Mouse (Mus musculus) myocyte (in vitro differentiated cells): ENCODE measurements around the gene Ppp1r1a. TPM values are rescaled to one million over a fixed set of nuclear protein-coding genes. Genes with fewer than 3 reads are reported as not detected.

Experiments
- H3K27me3 ChIP-seq: one replicate; pipeline ENCODE4 v1.6.1; 2011; ENCODE audit not compliant: control insufficient read depth, insufficient read depth, insufficient read length
- H3K36me3 ChIP-seq: one replicate; pipeline ENCODE4 v1.6.1; 2011; ENCODE audit not compliant: control insufficient read depth, insufficient read depth
- H3K4me2 ChIP-seq: one replicate; pipeline ENCODE4 v1.6.1; 2011; ENCODE audit warnings: low read depth, control low read depth
- H3K4me3 ChIP-seq: one replicate; pipeline ENCODE4 v1.5.1; 2011; ENCODE audit warnings: mild to moderate bottlenecking, control low read depth, moderate library complexity
- H3K79me2 ChIP-seq: one replicate; pipeline ENCODE4 v1.6.1; 2011; ENCODE audit not compliant: control insufficient read depth, insufficient read depth
- H3ac ChIP-seq: one replicate; pipeline ENCODE4 v1.6.1; 2011; ENCODE audit not compliant: control insufficient read depth, insufficient read length
- CEBPB ChIP-seq: IDR thresholded peaks from 2 replicates; pipeline ENCODE4 v1.6.1; 2011; ENCODE audit warnings: mild to moderate bottlenecking, moderate library complexity; ENCODE audit not compliant: poor library complexity, insufficient read depth, severe bottlenecking
- E2F4 ChIP-seq: IDR thresholded peaks from one replicate; pipeline ENCODE4 v1.6.1; 2011; ENCODE audit warnings: mild to moderate bottlenecking, control low read depth, moderate library complexity; ENCODE audit not compliant: insufficient read depth
- MAX ChIP-seq: IDR thresholded peaks from one replicate; pipeline ENCODE4 v1.6.1; 2011; ENCODE audit warnings: low read depth, mild to moderate bottlenecking, control low read depth
- MYOD1 ChIP-seq, 3 experiments: IDR thresholded peaks; one replicate each; pipeline ENCODE4 v1.6.1; 2011; ENCODE audit warnings: control low read depth in 2 of 3, low read depth in 2 of 3, mild to moderate bottlenecking in 2 of 3, moderate library complexity in 1 of 3; ENCODE audit not compliant: insufficient read length in 2 of 3, control insufficient read depth in 1 of 3
- MYOG ChIP-seq, 3 experiments: IDR thresholded peaks; one replicate each; pipeline ENCODE4 v1.6.1; 2011; ENCODE audit warnings: control low read depth in 2 of 3, low read depth in 2 of 3, mild to moderate bottlenecking in 2 of 3; ENCODE audit not compliant: insufficient read length in 2 of 3, control insufficient read depth in 1 of 3, insufficient read depth in 1 of 3
- POLR2A ChIP-seq: IDR thresholded peaks from one replicate; pipeline ENCODE4 v1.6.1; 2011; ENCODE audit warnings: low read depth, mild to moderate bottlenecking, control low read depth, moderate library complexity; ENCODE audit not compliant: insufficient read length
- POLR2AphosphoS2 ChIP-seq: IDR thresholded peaks from one replicate; pipeline ENCODE4 v1.6.1; 2011; ENCODE audit warnings: low read depth, control low read depth; ENCODE audit not compliant: insufficient read length
- REST ChIP-seq: IDR thresholded peaks from one replicate; pipeline ENCODE4 v1.6.1; 2011; ENCODE audit warnings: mild to moderate bottlenecking, control low read depth, moderate library complexity; ENCODE audit not compliant: insufficient read depth, insufficient read length
- SRF ChIP-seq: IDR thresholded peaks from one replicate; pipeline ENCODE4 v1.6.1; 2011; ENCODE audit warnings: low read depth; ENCODE audit not compliant: control insufficient read depth, insufficient read length
- TCF12 ChIP-seq: IDR thresholded peaks from one replicate; pipeline ENCODE4 v1.6.1; 2011; ENCODE audit warnings: mild to moderate bottlenecking, control low read depth; ENCODE audit not compliant: poor library complexity, insufficient read depth, severe bottlenecking
- TCF3 ChIP-seq: IDR thresholded peaks from one replicate; pipeline ENCODE4 v1.6.1; 2011; ENCODE audit warnings: low read depth, control low read depth; ENCODE audit not compliant: insufficient read length
- USF1 ChIP-seq: IDR thresholded peaks from one replicate; pipeline ENCODE4 v1.6.1; 2011; ENCODE audit warnings: low read depth, mild to moderate bottlenecking, control low read depth, moderate library complexity
- polyA plus RNA-seq: library from polyadenylated mRNA; unstranded; fragments of >200 nt; fragmentation: generic; extraction: Trizol; gene quantifications from one replicate; pipeline ENCODE4 v1.2.1, GENCODE M21; 2012; ENCODE audit warnings: missing spikeins

The Ppp1r1a gene
- polyA plus RNA-seq, 1 experiment = not detected

DNA sequence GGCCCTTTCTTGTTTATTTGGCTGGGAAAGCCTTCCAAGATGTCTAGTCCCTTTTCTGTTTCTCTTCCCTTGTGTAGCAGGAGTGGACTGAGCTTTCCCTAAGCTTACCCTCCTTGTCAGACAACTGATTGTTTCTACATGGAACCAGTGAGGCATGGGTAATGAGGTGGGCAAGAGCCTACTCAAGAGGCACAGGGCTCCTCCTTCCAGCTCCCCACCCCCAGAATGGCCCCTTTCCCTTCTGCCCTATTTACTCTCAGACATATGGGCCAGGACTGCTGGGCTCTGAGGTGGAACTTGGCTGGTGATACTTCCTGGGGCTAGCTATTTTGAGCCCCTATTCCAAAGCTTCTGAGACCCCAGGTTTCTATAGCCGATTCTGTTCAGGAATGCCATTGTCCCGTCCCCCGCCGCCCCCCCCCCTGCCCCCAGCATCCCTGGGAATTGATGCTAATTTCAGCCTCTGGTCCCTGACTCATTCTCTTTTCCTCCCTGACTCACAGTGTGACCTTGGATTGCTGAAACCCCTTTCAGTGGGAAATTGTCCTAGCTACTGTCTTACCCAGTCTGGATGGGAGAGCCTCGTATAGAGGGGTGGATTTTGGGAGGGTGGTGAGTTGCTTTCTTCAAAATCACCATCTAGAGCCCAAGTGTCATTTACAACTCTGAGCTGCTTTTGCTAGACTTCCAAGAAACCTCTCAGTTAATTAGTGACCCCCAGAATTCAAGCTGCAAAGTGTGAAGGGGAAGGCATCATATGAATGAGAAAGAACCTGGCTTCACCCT lies 19.0 kb downstream of the Ppp1r1a start:
- Histone ChIP-seq H3K4me3 (no peak overlapping the region), H3K79me2 (no peaks in the 10 kb centered on the region), H3ac (no peak overlapping the region), H3K36me3 (no peaks in the 10 kb centered on the region), H3K27me3 (peaks cover 4% of the 10 kb centered on the region), H3K4me2 (no peak overlapping the region)
- TF ChIP-seq SRF = no peak
- TF ChIP-seq USF1 = no peak
- no peak for TF ChIP-seq TCF12
- TF ChIP-seq CEBPB = no peak
- TF ChIP-seq TCF3 = no peak
- no peak for TF ChIP-seq REST

DNA sequence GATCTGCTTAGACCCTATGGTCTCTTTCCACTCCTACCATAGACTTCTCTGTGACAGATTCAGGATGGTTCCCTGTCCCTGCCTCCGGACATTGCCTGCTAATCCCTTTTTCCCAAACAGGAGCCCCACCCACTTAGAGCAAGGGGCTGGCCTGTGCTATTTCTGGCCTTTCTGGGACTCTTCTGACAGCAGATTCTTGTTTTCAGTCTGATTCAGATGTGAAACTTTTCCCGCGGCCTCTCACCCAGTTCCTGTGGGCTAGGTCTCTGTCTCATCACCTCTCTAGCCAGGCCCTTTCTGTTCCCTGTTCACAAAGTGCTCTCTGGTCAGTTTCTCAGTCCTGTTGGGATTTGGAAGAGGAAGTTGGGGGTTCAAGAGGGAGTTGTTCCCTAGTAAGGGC lies 22.9 kb downstream of the Ppp1r1a start:
- H3K27me3 ChIP-seq = peaks cover 6% of the 10 kb centered on the region
- H3K36me3 ChIP-seq = no peaks in the 10 kb centered on the region
- TF ChIP-seq REST = no peak
- no peak overlapping the region for H3K4me3 ChIP-seq
- no peaks in the 10 kb centered on the region for H3K79me2 ChIP-seq
- peak overlapping the region; percentile 64 for H3K4me2 ChIP-seq
- H3ac ChIP-seq = no peak overlapping the region

- H3K36me3 ChIP-seq = no peaks in the 10 kb centered on the region
- TF ChIP-seq POLR2AphosphoS2 = peak; percentile 29
- TF ChIP-seq POLR2A = peak; percentile 37
- TF ChIP-seq SRF = no peak
- TF ChIP-seq REST = no peak
- no peak for TF ChIP-seq MYOD1 (IDR thresholded peaks at IDR 0.05; ENCODE audit: control insufficient read depth in 1 of 3, insufficient read length in 2 of 3, low read depth in 2 of 3)
- peak overlapping the region; percentile 64 for H3K4me2 ChIP-seq
- H3K4me3 ChIP-seq = no peak overlapping the region
- no peaks in the 10 kb centered on the region for H3K79me2 ChIP-seq
- H3K27me3 ChIP-seq = peaks cover 6% of the 10 kb centered on the region
- H3ac ChIP-seq = no peak overlapping the region
Observed at GRCm38 (mm10) chr15:103514119-103514518, 23.7 kb downstream of the Ppp1r1a start.

DNA sequence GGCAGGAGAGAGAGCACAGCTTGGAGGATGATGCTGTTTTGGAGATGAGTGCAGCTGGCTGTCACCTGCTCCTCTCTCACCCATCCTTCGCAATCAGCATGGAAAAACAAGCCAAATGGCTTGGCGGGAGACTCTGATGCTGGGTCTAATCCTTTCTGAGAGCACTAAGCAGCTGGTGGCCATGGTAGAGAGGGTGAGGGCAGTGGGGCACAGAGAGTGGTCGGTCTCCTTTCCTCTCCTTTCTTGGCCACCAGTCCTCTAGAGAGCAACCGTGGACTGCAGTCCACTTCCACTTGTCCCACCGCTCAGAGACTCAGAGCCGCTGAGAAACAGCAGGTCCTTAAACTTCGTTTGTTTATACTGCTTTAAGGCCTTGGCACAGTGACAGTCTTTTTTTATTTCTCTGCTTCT lies 24.2 kb downstream of the Ppp1r1a start:
- Histone ChIP-seq H3K79me2 (no peaks in the 10 kb centered on the region), H3ac (no peak overlapping the region), H3K27me3 (peaks cover 6% of the 10 kb centered on the region), H3K4me2 (peak overlapping the region; percentile 64), H3K4me3 (no peak overlapping the region), H3K36me3 (no peaks in the 10 kb centered on the region)
- TF ChIP-seq SRF (no peak), MYOD1 (IDR thresholded peaks at IDR 0.05; ENCODE audit: control insufficient read depth in 1 of 3, insufficient read length in 2 of 3, low read depth in 2 of 3) (peak in 1 of 3 experiments; percentile 2), TCF3 (no peak), TCF12 (no peak), E2F4 (no peak)

DNA sequence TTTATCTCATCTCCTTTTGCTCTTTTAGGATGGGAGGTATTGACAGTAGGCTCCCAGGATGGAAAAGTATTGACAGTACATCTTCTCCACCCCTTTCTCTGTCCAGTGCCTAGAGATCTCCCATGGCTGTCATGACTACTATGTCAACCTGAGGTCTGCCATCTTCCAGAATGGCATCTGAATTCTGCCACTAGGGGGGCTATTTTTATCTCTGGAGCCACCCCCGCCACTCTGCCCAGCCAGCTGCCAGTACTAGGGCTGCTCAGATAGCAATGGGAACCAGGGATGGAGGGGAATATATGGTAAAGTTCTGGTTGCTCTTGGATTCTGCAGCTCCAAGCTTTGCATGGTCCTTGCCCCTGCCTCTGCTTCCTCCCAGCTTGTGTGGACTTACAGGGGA lies 26.2 kb downstream of the Ppp1r1a start:
- no peak for TF ChIP-seq E2F4
- no peak for TF ChIP-seq USF1
- TF ChIP-seq POLR2AphosphoS2 = no peak
- TF ChIP-seq MYOG (IDR thresholded peaks at IDR 0.05; ENCODE audit: control insufficient read depth in 1 of 3, insufficient read depth in 1 of 3, insufficient read length in 2 of 3, low read depth in 2 of 3) = no peak
- TF ChIP-seq TCF3 = no peak
- TF ChIP-seq MAX = no peak
- no peak for TF ChIP-seq POLR2A
- TF ChIP-seq CEBPB = no peak
- no peak for TF ChIP-seq TCF12
- TF ChIP-seq MYOD1 (IDR thresholded peaks at IDR 0.05; ENCODE audit: control insufficient read depth in 1 of 3, insufficient read length in 2 of 3, low read depth in 2 of 3) = no peak
- TF ChIP-seq REST = no peak
- Histone ChIP-seq H3K27me3 (peaks cover 6% of the 10 kb centered on the region), H3K79me2 (no peaks in the 10 kb centered on the region), H3K4me3 (no peak overlapping the region), H3ac (no peak overlapping the region), H3K4me2 (no peak overlapping the region), H3K36me3 (no peaks in the 10 kb centered on the region)

DNA sequence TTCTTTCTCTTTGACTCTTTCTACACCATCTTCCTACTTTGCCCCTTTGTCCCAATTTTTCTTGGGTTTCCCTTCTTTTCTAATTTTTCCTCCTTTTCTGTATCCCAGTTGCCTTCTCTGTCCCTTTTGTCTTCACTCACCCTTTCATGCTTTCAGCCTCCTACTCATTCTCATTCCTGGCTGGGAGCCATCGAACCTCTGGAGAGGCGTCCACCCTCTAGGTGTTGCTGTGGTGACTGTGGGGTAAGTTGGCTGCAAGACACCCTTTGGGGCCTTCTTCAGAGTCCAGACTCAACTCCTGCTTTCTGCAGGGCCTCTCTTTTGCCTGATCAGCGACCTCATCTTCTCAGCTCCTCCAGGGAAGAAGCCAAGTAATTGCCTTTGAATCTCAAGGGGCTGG lies 28.5 kb downstream of the Ppp1r1a start:
- Histone ChIP-seq H3K4me2 (no peak overlapping the region), H3K27me3 (peaks cover 15% of the 10 kb centered on the region), H3K36me3 (no peaks in the 10 kb centered on the region), H3ac (no peak overlapping the region), H3K79me2 (no peaks in the 10 kb centered on the region), H3K4me3 (no peak overlapping the region)
- no peak for TF ChIP-seq TCF12
- TF ChIP-seq E2F4 = no peak
- TF ChIP-seq REST = no peak
- no peak for TF ChIP-seq MYOD1 (IDR thresholded peaks at IDR 0.05; ENCODE audit: control insufficient read depth in 1 of 3, insufficient read length in 2 of 3, low read depth in 2 of 3)
- no peak for TF ChIP-seq MYOG (IDR thresholded peaks at IDR 0.05; ENCODE audit: control insufficient read depth in 1 of 3, insufficient read depth in 1 of 3, insufficient read length in 2 of 3, low read depth in 2 of 3)
- TF ChIP-seq USF1 = no peak
- TF ChIP-seq POLR2AphosphoS2 = no peak
- no peak for TF ChIP-seq CEBPB
- TF ChIP-seq MAX = no peak
- no peak for TF ChIP-seq TCF3
- no peak for TF ChIP-seq SRF
- no peak for TF ChIP-seq POLR2A
